Mouse (Mus musculus): ENCODE data around the gene Tpx2. TPM values are rescaled to one million over a fixed set of nuclear protein-coding genes. Genes with fewer than 3 reads are reported as not detected.

Gene Tpx2
- 10.5 and 22.5 TPM in 2 replicates for total RNA-seq (2014; rRNA removed)
- 11.0 and 11.2 TPM in 2 replicates for polyA plus RNA-seq (2015; fragmentation: Nextera tagmentation; extraction: Ambion mirVana)

DNA sequence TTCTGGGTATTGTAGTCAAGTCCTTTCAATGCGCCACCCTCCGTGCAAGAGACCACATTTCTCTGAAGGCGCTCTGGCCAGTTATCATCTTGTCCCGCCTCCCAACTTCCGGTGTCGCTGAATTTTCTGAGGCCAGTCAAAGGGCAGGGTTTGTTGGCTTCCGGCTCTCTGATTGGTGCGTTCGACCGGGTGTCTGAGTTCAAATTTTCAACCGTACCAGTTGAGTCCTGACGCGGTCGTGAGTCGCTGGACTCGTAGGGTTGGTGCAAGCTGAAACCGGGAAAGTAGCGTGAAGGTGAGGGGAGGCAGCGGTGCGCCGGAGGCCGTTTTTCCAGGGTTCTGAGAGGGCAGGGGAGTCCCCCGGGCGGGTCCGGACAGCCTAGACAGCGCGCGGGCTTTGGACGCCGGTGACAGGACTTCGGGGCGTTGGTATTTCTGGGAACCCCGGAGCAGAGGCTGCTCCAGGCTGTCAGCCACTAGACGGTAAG, at the start of gene Tpx2:
TSS of gene Tpx2 (plus strand) at position 150 of the 488 bp plus-strand sequence.
- H3K4me1 ChIP-seq (ENCODE audit: insufficient read depth), result no peaks in the 10 kb centered on the region
- no peaks in the 10 kb centered on the region for H3K36me3 ChIP-seq (ENCODE audit: insufficient read depth)
- no peak within 1 kb of the TSS for H3K27ac ChIP-seq (ENCODE audit: low read depth, low read length)
- DNase-seq (peak; percentile 98), ATAC-seq (peak; percentile 99)
- WGBS, result under 1% methylated on average over 34 of the region's 34 CpGs
- peak within 1 kb of the TSS; percentile 65 for H3K4me3 ChIP-seq (ENCODE audit: low read depth, low read length)
- H3K27me3 ChIP-seq (ENCODE audit: insufficient read depth, low read length), result no peaks in the 10 kb centered on the region
- TF ChIP-seq CTCF (IDR thresholded peaks at IDR 0.05; ENCODE audit: low read depth), result peak; percentile 57
- H3K9ac ChIP-seq, result peak within 1 kb of the TSS; percentile 36
- H3K4me2 ChIP-seq (ENCODE audit: low read depth), result peak within 1 kb of the TSS; percentile 78
- H3K9me3 ChIP-seq (ENCODE audit: low read length), result no peaks in the 10 kb centered on the region

DNA sequence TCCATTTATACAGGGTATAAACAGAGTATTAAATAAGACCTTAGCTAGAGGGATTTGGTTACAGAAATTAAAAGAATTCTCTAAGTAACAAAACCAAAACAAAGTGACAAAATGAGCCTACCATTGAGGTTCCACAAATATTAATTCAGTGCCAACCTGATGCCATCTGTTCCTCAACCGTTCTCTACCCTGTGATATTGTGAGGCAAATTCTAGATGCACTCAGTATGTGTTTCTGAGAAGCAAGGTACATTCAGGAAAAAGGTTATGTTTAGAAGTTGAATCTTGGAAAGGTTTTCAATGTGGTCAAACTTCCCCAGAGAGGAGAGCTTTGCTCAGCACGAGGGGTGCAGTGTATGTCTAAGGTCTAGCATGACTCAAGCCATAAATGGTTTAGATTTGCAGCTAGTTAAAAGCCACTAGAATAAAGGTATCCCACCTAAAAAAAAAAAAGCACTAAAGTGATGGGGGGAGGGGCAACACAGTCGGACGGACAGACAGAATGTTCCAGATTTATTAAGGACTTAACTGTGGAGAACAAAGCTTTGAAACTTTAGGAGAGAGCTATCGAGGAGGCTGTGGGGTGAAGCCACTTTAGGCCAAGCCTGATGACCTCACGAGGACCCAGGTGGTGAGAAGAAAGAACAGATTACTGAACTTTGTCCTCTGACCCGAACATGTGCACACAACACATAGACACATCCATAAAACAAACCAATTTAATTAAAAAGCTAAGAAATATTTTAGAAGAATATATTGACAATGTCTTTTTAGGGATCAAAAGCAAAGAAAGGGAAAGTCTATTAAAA, 47.6 kb upstream of the Tpx2 start:
- 74% methylated on average over 7 of the region's 7 CpGs for WGBS
- no peak overlapping the region for H3K9ac ChIP-seq
- no peaks in the 10 kb centered on the region for H3K27me3 ChIP-seq (ENCODE audit: insufficient read depth, low read length)
- TF ChIP-seq CTCF (IDR thresholded peaks at IDR 0.05; ENCODE audit: low read depth), result no peak
- H3K9me3 ChIP-seq (ENCODE audit: low read length), result no peaks in the 10 kb centered on the region
- DNase-seq, result no peak
- no peaks in the 10 kb centered on the region for H3K36me3 ChIP-seq (ENCODE audit: insufficient read depth)
- H3K4me3 ChIP-seq (ENCODE audit: low read depth, low read length), result no peak overlapping the region
- H3K4me2 ChIP-seq (ENCODE audit: low read depth), result no peak overlapping the region
- H3K4me1 ChIP-seq (ENCODE audit: insufficient read depth), result peaks cover 6% of the 10 kb centered on the region; the same call in 1 of the 2 replicates
- ATAC-seq, result no peak
- H3K27ac ChIP-seq (ENCODE audit: low read depth, low read length), result no peak overlapping the region

DNA sequence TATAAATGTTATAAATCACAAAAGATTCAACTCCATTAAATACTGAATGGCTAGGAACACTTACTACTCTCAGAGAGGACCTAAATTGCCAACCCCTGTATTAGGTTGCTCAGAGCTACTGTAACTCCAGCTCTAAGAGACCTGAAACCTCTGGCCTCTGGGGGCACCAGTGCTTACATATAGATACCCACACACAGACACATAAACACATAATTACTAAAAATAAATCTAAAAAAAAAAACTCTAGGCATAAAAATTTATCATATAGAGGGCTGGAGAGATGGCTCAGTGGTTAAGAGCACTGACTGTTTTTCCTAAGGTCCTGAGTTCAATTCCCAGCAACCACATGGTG, 47.0 kb upstream of the Tpx2 start:
- Histone ChIP-seq H3K4me2 (ENCODE audit: low read depth) (no peak overlapping the region), H3K36me3 (ENCODE audit: insufficient read depth) (no peaks in the 10 kb centered on the region), H3K4me3 (ENCODE audit: low read depth, low read length) (no peak overlapping the region), H3K27ac (ENCODE audit: low read depth, low read length) (no peak overlapping the region), H3K9ac (no peak overlapping the region), H3K27me3 (ENCODE audit: insufficient read depth, low read length) (no peaks in the 10 kb centered on the region), H3K4me1 (ENCODE audit: insufficient read depth) (peaks cover 6% of the 10 kb centered on the region; the same call in 1 of the 2 replicates), H3K9me3 (ENCODE audit: low read length) (no peaks in the 10 kb centered on the region)
- ATAC-seq (no peak), DNase-seq (no peak)
- TF ChIP-seq CTCF (IDR thresholded peaks at IDR 0.05; ENCODE audit: low read depth), result no peak

DNA sequence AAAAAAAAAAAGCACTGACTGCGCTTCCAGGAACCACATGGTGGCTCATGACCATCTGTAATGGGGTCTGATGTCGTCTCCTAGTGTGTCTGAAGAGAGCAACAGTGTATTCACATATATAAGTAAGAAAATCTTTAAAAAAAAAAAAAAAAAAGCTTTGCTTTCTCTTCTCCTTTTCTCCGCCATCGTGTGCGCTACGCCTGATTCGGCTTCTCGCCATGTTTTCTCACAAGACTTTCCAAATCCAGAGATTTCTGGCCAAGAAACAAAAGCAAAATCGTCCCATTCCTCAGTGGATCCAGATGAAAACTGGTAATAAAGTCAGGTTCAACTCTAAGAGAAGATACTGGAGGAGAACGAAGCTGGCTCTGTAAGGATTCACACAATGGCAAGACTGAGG, 45.5 kb upstream of the Tpx2 start:
- DNase-seq (no peak), ATAC-seq (no peak)
- Histone ChIP-seq H3K27ac (ENCODE audit: low read depth, low read length) (no peak overlapping the region), H3K4me2 (ENCODE audit: low read depth) (no peak overlapping the region), H3K4me3 (ENCODE audit: low read depth, low read length) (no peak overlapping the region), H3K9me3 (ENCODE audit: low read length) (no peaks in the 10 kb centered on the region), H3K36me3 (ENCODE audit: insufficient read depth) (no peaks in the 10 kb centered on the region), H3K9ac (no peak overlapping the region), H3K27me3 (ENCODE audit: insufficient read depth, low read length) (no peaks in the 10 kb centered on the region), H3K4me1 (ENCODE audit: insufficient read depth) (peaks cover 6% of the 10 kb centered on the region; the same call in 1 of the 2 replicates)
- no peak for TF ChIP-seq CTCF (IDR thresholded peaks at IDR 0.05; ENCODE audit: low read depth)
- WGBS, result 72% methylated on average over 10 of the region's 10 CpGs

DNA sequence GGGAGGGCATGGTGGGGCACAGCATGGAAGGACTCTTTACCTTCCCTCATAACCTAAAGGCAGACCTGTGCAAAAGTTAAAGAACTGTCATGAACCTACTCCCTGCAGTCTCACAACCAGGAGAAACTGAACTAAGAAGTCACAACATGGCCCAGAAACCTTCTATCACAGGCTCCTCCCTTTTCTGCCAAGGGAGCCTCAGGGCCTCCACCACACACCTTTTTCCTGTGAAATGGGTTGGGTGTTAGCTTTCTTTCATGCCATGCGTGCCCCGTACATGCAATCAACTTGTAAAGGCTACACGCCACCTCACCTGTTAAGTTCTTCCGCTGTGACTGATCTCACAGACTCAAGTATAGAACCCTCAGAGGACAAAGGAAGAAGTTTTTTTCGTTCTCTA, 44.7 kb upstream of the Tpx2 start:
- no peak overlapping the region for H3K4me3 ChIP-seq (ENCODE audit: low read depth, low read length)
- DNase-seq (no peak), ATAC-seq (no peak)
- H3K36me3 ChIP-seq (ENCODE audit: insufficient read depth), result no peaks in the 10 kb centered on the region
- no peak overlapping the region for H3K27ac ChIP-seq (ENCODE audit: low read depth, low read length)
- TF ChIP-seq CTCF (IDR thresholded peaks at IDR 0.05; ENCODE audit: low read depth), result no peak
- peaks cover 6% of the 10 kb centered on the region; the same call in 1 of the 2 replicates for H3K4me1 ChIP-seq (ENCODE audit: insufficient read depth)
- no peak overlapping the region for H3K4me2 ChIP-seq (ENCODE audit: low read depth)
- no peak overlapping the region for H3K9ac ChIP-seq
- H3K9me3 ChIP-seq (ENCODE audit: low read length), result no peaks in the 10 kb centered on the region
- no peaks in the 10 kb centered on the region for H3K27me3 ChIP-seq (ENCODE audit: insufficient read depth, low read length)
- WGBS, result 85% methylated on average over 5 of the region's 5 CpGs

DNA sequence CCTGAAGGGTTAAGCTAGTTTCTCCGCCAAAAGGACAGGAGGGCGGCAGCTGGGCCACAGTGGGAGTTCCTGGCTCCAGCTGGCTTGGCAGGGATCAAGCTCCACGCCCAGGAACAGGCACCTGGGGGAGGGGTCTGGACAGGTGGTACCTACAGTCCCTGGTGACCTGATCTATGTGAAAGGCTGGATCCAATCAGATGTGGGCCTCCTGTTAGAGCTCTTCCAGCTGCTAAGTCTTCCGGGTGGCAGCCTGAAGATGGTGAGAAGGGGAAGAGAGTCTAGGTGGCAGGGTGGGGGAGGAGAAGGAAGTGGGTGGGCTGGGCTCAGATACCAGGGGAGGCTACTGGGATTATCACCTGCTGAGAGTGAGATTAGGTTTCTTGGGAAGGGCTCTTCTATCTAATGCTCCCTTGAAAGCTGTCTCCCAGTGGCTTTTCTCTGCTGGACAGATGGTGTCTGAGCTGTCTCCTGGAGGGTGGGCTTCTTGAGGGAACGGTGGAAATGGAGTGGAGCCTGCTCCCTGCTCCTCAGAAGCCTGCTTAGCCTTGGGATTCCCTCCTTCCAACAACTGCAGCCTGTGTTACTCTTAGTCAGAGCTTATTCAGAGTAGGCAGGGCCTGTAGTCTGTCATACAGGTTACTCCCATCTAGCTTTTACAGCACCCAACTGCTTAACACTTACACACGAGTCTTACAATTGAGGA, 43.2 kb upstream of the Tpx2 start:
- Histone ChIP-seq H3K9me3 (ENCODE audit: low read length) (no peaks in the 10 kb centered on the region), H3K27ac (ENCODE audit: low read depth, low read length) (no peak overlapping the region), H3K27me3 (ENCODE audit: insufficient read depth, low read length) (no peaks in the 10 kb centered on the region), H3K9ac (no peak overlapping the region), H3K36me3 (ENCODE audit: insufficient read depth) (no peaks in the 10 kb centered on the region), H3K4me3 (ENCODE audit: low read depth, low read length) (no peak overlapping the region), H3K4me2 (ENCODE audit: low read depth) (no peak overlapping the region), H3K4me1 (ENCODE audit: insufficient read depth) (peaks cover 6% of the 10 kb centered on the region; the same call in 1 of the 2 replicates)
- 12% methylated on average over 6 of the region's 6 CpGs for WGBS
- DNase-seq, result no peak
- ATAC-seq, result no peak
- no peak for TF ChIP-seq CTCF (IDR thresholded peaks at IDR 0.05; ENCODE audit: low read depth)

DNA sequence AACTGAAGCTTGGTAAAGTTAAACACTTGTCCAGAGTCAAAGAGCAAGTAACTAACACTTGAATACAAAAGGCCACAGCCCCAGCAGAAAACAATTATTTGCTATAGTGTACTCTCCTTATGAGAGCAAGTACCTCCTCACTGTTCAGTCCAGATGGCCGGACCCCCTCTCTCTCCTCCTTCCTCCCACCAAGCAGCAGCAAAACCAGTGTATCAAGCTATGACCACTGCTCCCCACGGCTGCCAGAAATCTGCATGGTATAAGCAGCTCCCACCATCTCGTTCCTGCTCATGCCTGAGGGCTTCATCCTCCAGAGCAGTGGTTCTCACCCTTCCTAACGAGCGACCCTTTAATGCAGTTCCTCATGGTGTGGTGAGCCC, 42.7 kb upstream of the Tpx2 start:
- 0 out of 2 replicates have a peak, but pooled peaks cover 4% of the 10 kb centered on the region for H3K36me3 ChIP-seq (ENCODE audit: insufficient read depth)
- H3K9ac ChIP-seq, result no peak overlapping the region
- no peak for TF ChIP-seq CTCF (IDR thresholded peaks at IDR 0.05; ENCODE audit: low read depth)
- H3K4me2 ChIP-seq (ENCODE audit: low read depth), result no peak overlapping the region
- DNase-seq (no peak), ATAC-seq (no peak)
- peaks cover 6% of the 10 kb centered on the region; the same call in 1 of the 2 replicates for H3K4me1 ChIP-seq (ENCODE audit: insufficient read depth)
- no peak overlapping the region for H3K27ac ChIP-seq (ENCODE audit: low read depth, low read length)
- H3K4me3 ChIP-seq (ENCODE audit: low read depth, low read length), result no peak overlapping the region
- no peaks in the 10 kb centered on the region for H3K27me3 ChIP-seq (ENCODE audit: insufficient read depth, low read length)
- 38% methylated on average over 5 of the region's 5 CpGs for WGBS
- no peaks in the 10 kb centered on the region for H3K9me3 ChIP-seq (ENCODE audit: low read length)

All from forebrain, postnatal 0 days (tissue).